Mouse (Mus musculus) myocyte (in vitro differentiated cells): ENCODE measurements around the gene Gad2. TPM values are rescaled to one million over a fixed set of nuclear protein-coding genes. Genes with fewer than 3 reads are reported as not detected.

Source experiments
- H3K27me3 ChIP-seq: one replicate; pipeline ENCODE4 v1.6.1; 2011; ENCODE audit not compliant: control insufficient read depth, insufficient read depth, insufficient read length
- H3K36me3 ChIP-seq: one replicate; pipeline ENCODE4 v1.6.1; 2011; ENCODE audit not compliant: control insufficient read depth, insufficient read depth
- H3K4me2 ChIP-seq: one replicate; pipeline ENCODE4 v1.6.1; 2011; ENCODE audit warnings: low read depth, control low read depth
- H3K4me3 ChIP-seq: one replicate; pipeline ENCODE4 v1.5.1; 2011; ENCODE audit warnings: mild to moderate bottlenecking, control low read depth, moderate library complexity
- H3K79me2 ChIP-seq: one replicate; pipeline ENCODE4 v1.6.1; 2011; ENCODE audit not compliant: control insufficient read depth, insufficient read depth
- H3ac ChIP-seq: one replicate; pipeline ENCODE4 v1.6.1; 2011; ENCODE audit not compliant: control insufficient read depth, insufficient read length
- CEBPB ChIP-seq: IDR thresholded peaks from 2 replicates; pipeline ENCODE4 v1.6.1; 2011; ENCODE audit warnings: mild to moderate bottlenecking, moderate library complexity; ENCODE audit not compliant: poor library complexity, insufficient read depth, severe bottlenecking
- E2F4 ChIP-seq: IDR thresholded peaks from one replicate; pipeline ENCODE4 v1.6.1; 2011; ENCODE audit warnings: mild to moderate bottlenecking, control low read depth, moderate library complexity; ENCODE audit not compliant: insufficient read depth
- MAX ChIP-seq: IDR thresholded peaks from one replicate; pipeline ENCODE4 v1.6.1; 2011; ENCODE audit warnings: low read depth, mild to moderate bottlenecking, control low read depth
- MYOD1 ChIP-seq, 3 experiments: IDR thresholded peaks; one replicate each; pipeline ENCODE4 v1.6.1; 2011; ENCODE audit warnings: control low read depth in 2 of 3, low read depth in 2 of 3, mild to moderate bottlenecking in 2 of 3, moderate library complexity in 1 of 3; ENCODE audit not compliant: insufficient read length in 2 of 3, control insufficient read depth in 1 of 3
- MYOG ChIP-seq, 3 experiments: IDR thresholded peaks; one replicate each; pipeline ENCODE4 v1.6.1; 2011; ENCODE audit warnings: control low read depth in 2 of 3, low read depth in 2 of 3, mild to moderate bottlenecking in 2 of 3; ENCODE audit not compliant: insufficient read length in 2 of 3, control insufficient read depth in 1 of 3, insufficient read depth in 1 of 3
- POLR2A ChIP-seq: IDR thresholded peaks from one replicate; pipeline ENCODE4 v1.6.1; 2011; ENCODE audit warnings: low read depth, mild to moderate bottlenecking, control low read depth, moderate library complexity; ENCODE audit not compliant: insufficient read length
- POLR2AphosphoS2 ChIP-seq: IDR thresholded peaks from one replicate; pipeline ENCODE4 v1.6.1; 2011; ENCODE audit warnings: low read depth, control low read depth; ENCODE audit not compliant: insufficient read length
- REST ChIP-seq: IDR thresholded peaks from one replicate; pipeline ENCODE4 v1.6.1; 2011; ENCODE audit warnings: mild to moderate bottlenecking, control low read depth, moderate library complexity; ENCODE audit not compliant: insufficient read depth, insufficient read length
- SRF ChIP-seq: IDR thresholded peaks from one replicate; pipeline ENCODE4 v1.6.1; 2011; ENCODE audit warnings: low read depth; ENCODE audit not compliant: control insufficient read depth, insufficient read length
- TCF12 ChIP-seq: IDR thresholded peaks from one replicate; pipeline ENCODE4 v1.6.1; 2011; ENCODE audit warnings: mild to moderate bottlenecking, control low read depth; ENCODE audit not compliant: poor library complexity, insufficient read depth, severe bottlenecking
- TCF3 ChIP-seq: IDR thresholded peaks from one replicate; pipeline ENCODE4 v1.6.1; 2011; ENCODE audit warnings: low read depth, control low read depth; ENCODE audit not compliant: insufficient read length
- USF1 ChIP-seq: IDR thresholded peaks from one replicate; pipeline ENCODE4 v1.6.1; 2011; ENCODE audit warnings: low read depth, mild to moderate bottlenecking, control low read depth, moderate library complexity
- polyA plus RNA-seq: library from polyadenylated mRNA; unstranded; fragments of >200 nt; fragmentation: generic; extraction: Trizol; gene quantifications from one replicate; pipeline ENCODE4 v1.2.1, GENCODE M21; 2012; ENCODE audit warnings: missing spikeins

Gene Gad2
- polyA plus RNA-seq, 1 experiment, result not detected

DNA sequence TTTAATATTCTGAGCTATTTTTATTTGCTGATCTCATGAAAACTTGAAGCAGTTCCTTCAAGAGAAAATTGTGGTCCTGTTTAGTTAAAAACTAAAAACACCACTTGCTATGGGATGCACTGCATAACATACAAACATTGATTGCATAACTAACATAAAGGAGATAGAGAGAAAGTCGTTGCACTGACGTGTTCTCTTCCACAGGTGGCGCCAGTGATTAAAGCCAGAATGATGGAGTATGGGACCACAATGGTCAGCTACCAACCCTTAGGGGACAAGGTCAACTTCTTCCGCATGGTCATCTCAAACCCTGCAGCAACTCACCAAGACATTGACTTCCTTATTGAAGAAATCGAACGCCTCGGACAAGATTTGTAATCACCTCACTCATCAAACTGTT is 68.0 kb downstream of the Gad2 start:
- no peak overlapping the region for H3K4me2 ChIP-seq
- H3ac ChIP-seq, result no peak overlapping the region
- H3K27me3 ChIP-seq, result no peaks in the 10 kb centered on the region
- no peaks in the 10 kb centered on the region for H3K36me3 ChIP-seq
- H3K79me2 ChIP-seq, result no peaks in the 10 kb centered on the region
- TF ChIP-seq POLR2A (no peak), E2F4 (no peak), TCF12 (no peak), POLR2AphosphoS2 (no peak), TCF3 (no peak), MAX (no peak), REST (no peak), CEBPB (no peak), USF1 (no peak), MYOG (IDR thresholded peaks at IDR 0.05; ENCODE audit: control insufficient read depth in 1 of 3, insufficient read depth in 1 of 3, insufficient read length in 2 of 3, low read depth in 2 of 3) (no peak), MYOD1 (IDR thresholded peaks at IDR 0.05; ENCODE audit: control insufficient read depth in 1 of 3, insufficient read length in 2 of 3, low read depth in 2 of 3) (no peak), SRF (no peak)
- H3K4me3 ChIP-seq, result no peak overlapping the region

DNA sequence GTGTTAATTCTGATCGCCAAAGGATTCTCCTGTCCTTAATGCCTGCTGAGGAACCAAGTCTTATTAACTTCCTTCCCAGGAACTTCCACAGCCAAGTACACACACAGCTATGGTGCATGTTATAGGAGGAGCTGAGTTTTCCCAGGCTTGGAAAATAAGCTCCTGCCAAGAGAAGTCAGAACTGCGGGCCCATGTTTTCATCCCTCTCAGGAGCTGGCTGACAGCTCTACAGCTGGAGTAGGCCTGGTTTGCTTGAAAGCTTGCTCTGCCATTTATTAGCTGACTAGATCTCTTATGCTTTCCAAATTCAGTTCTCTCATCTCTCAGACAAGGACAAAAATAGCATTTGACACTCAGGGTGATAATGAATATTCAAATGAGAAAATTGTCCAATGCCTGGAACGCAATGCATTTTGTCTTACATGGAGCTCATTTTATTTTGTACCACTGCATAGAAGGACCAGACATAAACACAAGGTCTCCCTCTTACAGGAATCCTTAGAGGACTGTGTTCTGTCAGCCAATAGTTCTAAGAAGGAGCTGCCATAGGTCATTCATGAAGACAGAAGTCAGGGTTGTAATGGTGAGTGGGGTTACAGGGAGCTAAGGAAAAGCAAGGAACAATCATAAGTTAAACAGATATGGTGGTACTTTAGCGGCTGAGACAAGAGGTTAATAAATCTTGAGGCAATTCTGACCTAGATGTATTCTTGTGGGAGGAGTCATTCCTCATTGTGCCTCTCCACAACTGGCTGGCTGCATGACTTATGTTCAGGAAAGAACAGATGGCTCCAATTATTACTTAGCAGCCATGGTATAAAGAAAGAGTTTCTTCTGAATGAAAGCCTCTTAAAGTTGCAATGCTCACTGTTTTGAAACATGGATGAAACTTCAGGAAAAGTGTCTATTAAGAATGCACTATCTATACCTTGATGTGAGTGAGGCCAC is 83.0 kb downstream of the Gad2 start:
- Histone ChIP-seq H3K4me2 (no peak overlapping the region), H3ac (no peak overlapping the region), H3K79me2 (no peaks in the 10 kb centered on the region), H3K4me3 (no peak overlapping the region), H3K36me3 (no peaks in the 10 kb centered on the region), H3K27me3 (no peaks in the 10 kb centered on the region)
- no peak for TF ChIP-seq E2F4
- no peak for TF ChIP-seq POLR2A
- no peak for TF ChIP-seq SRF
- no peak for TF ChIP-seq USF1
- TF ChIP-seq MAX, result no peak
- TF ChIP-seq MYOG (IDR thresholded peaks at IDR 0.05; ENCODE audit: control insufficient read depth in 1 of 3, insufficient read depth in 1 of 3, insufficient read length in 2 of 3, low read depth in 2 of 3), result no peak
- no peak for TF ChIP-seq REST
- no peak for TF ChIP-seq TCF12
- TF ChIP-seq POLR2AphosphoS2, result no peak
- no peak for TF ChIP-seq TCF3

DNA sequence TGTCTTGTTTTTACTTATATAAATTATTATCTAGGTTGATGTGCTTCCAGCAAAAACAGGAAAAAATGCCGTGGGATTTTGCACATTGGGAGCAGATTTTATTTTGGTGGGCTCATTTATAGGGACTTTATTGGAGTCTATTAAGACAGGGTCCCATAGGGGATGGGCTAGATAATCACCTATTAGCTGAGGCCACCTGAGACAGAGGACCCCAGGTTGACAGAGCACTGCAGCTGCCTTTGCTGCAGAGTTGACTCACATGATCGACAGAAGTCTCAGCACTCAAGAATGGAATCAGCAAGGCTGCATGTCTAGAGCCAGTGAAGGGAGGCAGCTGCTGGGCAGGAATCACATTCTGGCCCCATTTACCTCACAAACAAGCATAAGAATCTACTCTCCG is 84.2 kb downstream of the Gad2 start:
- H3K4me3 ChIP-seq, result no peak overlapping the region
- H3K4me2 ChIP-seq, result no peak overlapping the region
- no peaks in the 10 kb centered on the region for H3K27me3 ChIP-seq
- no peaks in the 10 kb centered on the region for H3K79me2 ChIP-seq
- no peaks in the 10 kb centered on the region for H3K36me3 ChIP-seq
- H3ac ChIP-seq, result no peak overlapping the region
- TF ChIP-seq TCF12 (no peak), SRF (no peak), POLR2A (no peak), USF1 (no peak), MAX (no peak), TCF3 (no peak)

DNA sequence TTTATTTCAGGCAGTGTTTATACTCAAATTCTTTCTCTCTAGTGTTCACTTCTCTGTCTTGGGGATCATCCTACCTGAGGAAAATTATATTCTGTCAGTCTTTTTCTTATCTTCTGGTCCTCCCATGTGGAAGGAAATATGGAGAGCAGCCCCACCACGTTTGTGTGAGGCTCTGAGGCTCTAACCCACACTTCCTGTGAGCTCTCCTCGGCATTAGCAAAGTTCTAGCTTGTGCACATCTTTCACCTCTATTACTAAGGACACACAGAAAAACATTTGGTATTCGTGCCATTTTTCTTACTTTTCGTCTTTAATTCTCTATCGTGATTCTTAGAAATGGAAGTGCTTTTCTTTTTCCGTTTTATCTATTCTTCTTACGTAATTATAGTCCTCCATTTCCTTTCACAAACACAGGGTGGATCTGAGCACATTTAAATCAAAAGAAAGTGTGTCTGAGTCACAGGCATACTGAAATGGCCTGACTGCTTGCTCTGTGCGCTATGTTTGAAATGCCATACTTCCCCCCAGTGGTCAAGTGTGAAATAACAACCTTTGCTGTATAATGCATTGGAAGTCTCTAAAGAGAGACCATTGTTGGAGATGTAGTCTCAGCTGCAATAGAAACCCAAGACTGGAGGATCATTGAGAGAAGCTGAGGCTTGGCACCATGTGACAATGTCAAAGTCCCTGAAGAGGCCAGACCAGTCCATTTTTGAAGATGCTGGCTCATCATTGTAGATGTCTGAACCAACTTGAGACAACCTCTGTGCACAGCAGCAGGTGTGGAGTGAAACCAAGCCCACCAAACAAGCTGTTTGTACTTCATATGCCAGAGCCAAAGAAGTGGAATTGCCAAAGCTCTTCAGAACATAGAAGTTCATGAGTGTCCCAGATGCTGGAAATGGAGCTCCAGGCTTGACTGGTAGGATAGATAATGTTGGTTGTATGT is 99.8 kb downstream of the Gad2 start:
- no peaks in the 10 kb centered on the region for H3K27me3 ChIP-seq
- no peak overlapping the region for H3ac ChIP-seq
- TF ChIP-seq SRF (no peak), TCF3 (no peak), TCF12 (no peak), POLR2AphosphoS2 (no peak), MAX (no peak), POLR2A (no peak), CEBPB (no peak), REST (no peak), E2F4 (no peak), MYOG (IDR thresholded peaks at IDR 0.05; ENCODE audit: control insufficient read depth in 1 of 3, insufficient read depth in 1 of 3, insufficient read length in 2 of 3, low read depth in 2 of 3) (no peak), USF1 (no peak), MYOD1 (IDR thresholded peaks at IDR 0.05; ENCODE audit: control insufficient read depth in 1 of 3, insufficient read length in 2 of 3, low read depth in 2 of 3) (no peak)
- H3K4me2 ChIP-seq, result peak overlapping the region; percentile 33
- H3K36me3 ChIP-seq, result no peaks in the 10 kb centered on the region
- H3K79me2 ChIP-seq, result no peaks in the 10 kb centered on the region
- no peak overlapping the region for H3K4me3 ChIP-seq
